Mouse (Mus musculus) forebrain, embryonic 11.5 days (tissue): ENCODE results near the gene Edrf1. TPM values are rescaled to one million over a fixed set of nuclear protein-coding genes. Genes with fewer than 3 reads are reported as not detected.

ENCODE experiments used
- ATAC-seq: fragments of 200-750 bp; cut with Nextera tagmentation; replicated peaks from 2 replicates; pipeline ENCODE4 v1.8.0; 2017; ENCODE audit warnings: moderate TSS enrichment; ENCODE audit not compliant: low FRiP score
- DNase-seq: peaks from one replicate; pipeline ENCODE4 v3.0.0-alpha.2; 2017; ENCODE audit warnings: low spot score
- H3K27ac ChIP-seq: fragments of 300-500 bp; sonication (generic); 2 replicates; pipeline ENCODE4 v1.5.1; 2014; ENCODE audit warnings: low read depth, low read length
- H3K27me3 ChIP-seq: fragments of 300-500 bp; sonication (generic); 2 replicates; pipeline ENCODE4 v1.6.1; 2014; ENCODE audit warnings: mild to moderate bottlenecking, low read length, mixed read lengths; ENCODE audit not compliant: control insufficient read depth, insufficient read depth
- H3K36me3 ChIP-seq: fragments of 300-500 bp; sonication (generic); 2 replicates; pipeline ENCODE4 v1.6.1; 2014; ENCODE audit warnings: mild to moderate bottlenecking, low read length, moderate library complexity, mixed read lengths; ENCODE audit not compliant: control insufficient read depth, insufficient read depth
- H3K4me1 ChIP-seq: fragments of 300-500 bp; sonication (generic); replicated peaks from 2 replicates; pipeline ENCODE4 v1.6.1; 2014; ENCODE audit warnings: low read length, mixed read lengths; ENCODE audit not compliant: control insufficient read depth, insufficient read depth
- H3K4me2 ChIP-seq: fragments of 300-500 bp; sonication (generic); 2 replicates; pipeline ENCODE4 v1.6.1; 2014; ENCODE audit warnings: low read depth, mild to moderate bottlenecking, low read length, moderate library complexity, mixed read lengths; ENCODE audit not compliant: severe bottlenecking
- H3K4me3 ChIP-seq: fragments of 300-500 bp; sonication (generic); 2 replicates; pipeline ENCODE4 v1.5.1; 2014; ENCODE audit warnings: low read depth, low read length
- H3K9ac ChIP-seq: fragments of 300-500 bp; sonication (generic); 2 replicates; pipeline ENCODE4 v1.6.1; 2014; ENCODE audit warnings: low read length
- H3K9me3 ChIP-seq: fragments of 300-500 bp; sonication (generic); 2 replicates; pipeline ENCODE4 v1.6.1; 2016; ENCODE audit warnings: low read length, mixed read lengths; ENCODE audit not compliant: control insufficient read depth
- WGBS: fragments of 180-500 bp; shearing (Covaris S2); extraction: QIAGEN DNeasy Blood & Tissue Kit; methylation state at CpG from one replicate; pipeline ENCODE4 v1.1.7; 2014; 5-methylcytosine and 5-hydroxymethylcytosine counted together
- polyA plus RNA-seq: library from polyadenylated mRNA; unstranded; fragments of >200 nt; fragmentation: Nextera tagmentation; extraction: Ambion mirVana; gene quantifications from 2 replicates; pipeline ENCODE4 v1.2.1, GENCODE M21; 2014

Edrf1 gene
- polyA plus RNA-seq, 1 experiment from 2014 or later: 32.2 TPM

DNA sequence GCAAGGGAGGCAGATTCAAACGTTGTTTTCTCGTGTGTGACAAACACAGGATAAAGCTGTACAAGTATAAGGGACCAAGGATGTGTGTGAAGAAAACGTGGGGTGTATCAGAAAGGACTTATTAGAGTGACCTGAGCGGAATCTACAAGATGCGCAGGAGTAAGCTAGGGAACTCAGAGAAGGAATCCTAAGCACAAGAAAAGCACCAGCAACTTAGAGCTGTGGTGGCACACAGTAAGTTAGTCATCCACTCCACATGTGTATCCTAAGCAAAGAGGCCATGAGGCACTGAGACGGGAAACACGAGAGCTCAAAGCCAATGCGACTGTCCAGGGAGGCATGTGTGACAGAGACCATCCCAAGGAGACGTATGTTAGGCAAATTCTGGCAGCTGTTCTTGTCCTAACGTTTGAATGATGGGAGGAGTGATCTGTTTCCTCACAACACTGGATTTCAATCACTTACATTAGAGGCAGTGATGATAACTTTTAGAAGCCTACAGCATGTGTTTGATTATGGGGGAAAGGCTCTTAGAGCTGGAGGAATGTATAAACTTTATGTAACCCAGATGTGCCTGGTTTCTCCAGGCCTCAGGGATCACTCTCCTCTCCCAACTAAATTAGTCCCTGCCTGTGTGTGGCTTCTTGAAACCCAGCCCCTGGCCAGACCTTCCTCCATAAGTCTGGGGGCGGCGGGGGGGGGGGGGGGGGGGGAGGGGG is 2.3 kb upstream of the Edrf1 start:
- H3K9ac ChIP-seq: no peak overlapping the region
- DNase-seq (no peak), ATAC-seq (no peak)
- no peak overlapping the region for H3K4me3 ChIP-seq
- no peak overlapping the region for H3K4me2 ChIP-seq
- H3K36me3 ChIP-seq: no peaks in the 10 kb centered on the region
- H3K4me1 ChIP-seq: peaks cover 3% of the 10 kb centered on the region; the same call in 1 of the 2 replicates
- 61% methylated on average over 10 of the region's 12 CpGs for WGBS
- H3K9me3 ChIP-seq: no peaks in the 10 kb centered on the region
- H3K27me3 ChIP-seq: no peaks in the 10 kb centered on the region
- no peak overlapping the region for H3K27ac ChIP-seq

GRCm38 (mm10) chr7:133636738-133637352 is 498 bp upstream of the Edrf1 start:
- Histone ChIP-seq H3K27me3 (no peaks in the 10 kb centered on the region), H3K4me3 (peak overlapping the region; percentile 92), H3K9me3 (no peaks in the 10 kb centered on the region), H3K4me1 (peaks cover 3% of the 10 kb centered on the region; the same call in 1 of the 2 replicates), H3K36me3 (peaks cover 3% of the 10 kb centered on the region; the same call in 1 of the 2 replicates), H3K9ac (peak overlapping the region; percentile 76), H3K4me2 (peak overlapping the region; percentile 53), H3K27ac (peak overlapping the region; percentile 84)
- peak; percentile 54 for ATAC-seq
- peak; percentile 93 for DNase-seq
- WGBS: 1% methylated on average over 21 of the region's 21 CpGs

- DNase-seq (no peak), ATAC-seq (no peak)
- H3K4me3 ChIP-seq: peak overlapping the region; percentile 92
- peaks cover 3% of the 10 kb centered on the region; the same call in 1 of the 2 replicates for H3K4me1 ChIP-seq
- peaks cover 3% of the 10 kb centered on the region; the same call in 1 of the 2 replicates for H3K36me3 ChIP-seq
- H3K9me3 ChIP-seq: no peaks in the 10 kb centered on the region
- no peak overlapping the region for H3K27ac ChIP-seq
- 18% methylated on average over 13 of the region's 13 CpGs for WGBS
- H3K27me3 ChIP-seq: no peaks in the 10 kb centered on the region
- H3K9ac ChIP-seq: peak overlapping the region; percentile 90
- peak overlapping the region; percentile 92 for H3K4me2 ChIP-seq
Measured at GRCm38 (mm10) chr7:133638306-133638705, 963 bp downstream of the Edrf1 start.

DNA sequence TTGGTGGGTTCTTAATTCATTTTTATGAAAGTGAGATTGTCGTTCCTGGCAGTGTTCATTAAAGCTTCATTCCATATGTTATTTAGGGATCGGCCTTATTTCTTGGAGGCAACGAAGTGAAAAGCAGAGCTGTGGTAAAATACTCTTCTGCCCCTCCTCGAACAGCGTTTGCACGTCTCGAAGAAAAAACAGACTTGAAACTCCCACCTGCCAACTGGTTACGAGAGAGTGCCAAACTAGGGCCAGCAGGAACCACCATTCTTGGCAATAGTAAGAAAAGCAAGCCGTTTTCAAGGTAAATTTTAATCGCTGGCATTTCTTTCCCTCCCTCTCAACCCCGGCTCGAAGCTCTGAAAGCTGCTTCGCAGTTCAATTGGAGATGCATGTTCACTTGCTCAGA is 1.5 kb downstream of the Edrf1 start:
- no peak overlapping the region for H3K27ac ChIP-seq
- peak overlapping the region; percentile 92; the same call in 1 of the 2 replicates for H3K4me3 ChIP-seq
- H3K36me3 ChIP-seq: peaks cover 4% of the 10 kb centered on the region; the same call in 1 of the 2 replicates
- peak overlapping the region; percentile 92; the same call in 1 of the 2 replicates for H3K4me2 ChIP-seq
- H3K27me3 ChIP-seq: no peaks in the 10 kb centered on the region
- peaks cover 3% of the 10 kb centered on the region; the same call in 1 of the 2 replicates for H3K4me1 ChIP-seq
- DNase-seq (no peak), ATAC-seq (no peak)
- no peak overlapping the region for H3K9ac ChIP-seq
- 91% methylated on average over 13 of the region's 13 CpGs for WGBS
- no peaks in the 10 kb centered on the region for H3K9me3 ChIP-seq

DNA sequence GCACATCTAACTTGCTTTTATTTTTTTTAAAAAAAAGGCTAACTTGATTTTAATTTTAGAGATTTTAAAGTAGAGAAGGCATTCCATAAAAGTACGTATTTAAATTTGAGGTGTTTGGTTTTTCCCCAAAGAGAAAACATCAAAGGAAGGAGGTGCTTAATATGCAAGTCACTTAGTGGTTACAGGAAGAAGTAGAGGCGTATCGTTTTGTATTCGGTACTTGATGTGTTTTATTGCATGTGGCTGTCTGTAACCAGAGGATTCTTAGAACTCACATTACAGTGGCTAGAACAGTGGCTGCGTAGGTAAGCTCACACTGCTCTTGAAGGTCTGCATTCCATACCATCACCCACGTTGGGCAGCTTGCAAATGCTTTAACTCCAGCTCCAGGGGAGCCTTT is 8.4 kb downstream of the Edrf1 start:
- peaks cover 11% of the 10 kb centered on the region; the same call in 1 of the 2 replicates for H3K36me3 ChIP-seq
- 90% methylated on average over 6 of the region's 6 CpGs for WGBS
- DNase-seq: no peak
- no peaks in the 10 kb centered on the region for H3K27me3 ChIP-seq
- H3K9ac ChIP-seq: no peak overlapping the region
- H3K4me3 ChIP-seq: no peak overlapping the region
- H3K9me3 ChIP-seq: no peaks in the 10 kb centered on the region
- ATAC-seq: no peak
- no peak overlapping the region for H3K4me2 ChIP-seq
- H3K4me1 ChIP-seq: no peaks in the 10 kb centered on the region
- no peak overlapping the region for H3K27ac ChIP-seq

DNA sequence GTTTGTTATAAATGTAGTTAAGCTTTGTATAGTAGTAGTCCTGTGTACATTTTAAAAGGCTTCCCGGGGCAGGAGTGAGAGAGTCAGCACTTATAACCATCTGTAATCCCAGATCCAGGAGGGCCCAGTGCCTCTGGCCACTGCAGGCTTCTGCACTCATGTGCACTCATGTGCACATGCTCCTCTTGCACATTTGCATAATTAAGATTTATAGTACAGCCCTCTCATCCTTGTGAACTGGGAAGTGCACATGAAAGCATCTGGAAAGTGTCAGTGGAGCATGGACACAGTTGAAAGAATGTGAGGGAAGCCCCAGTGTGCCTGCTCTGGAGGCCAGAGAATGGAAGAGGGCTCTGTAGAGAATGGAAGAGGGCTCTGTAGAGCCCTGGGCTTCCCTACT is 25.1 kb downstream of the Edrf1 start:
- ATAC-seq: no peak
- peaks cover 8% of the 10 kb centered on the region; the same call in 1 of the 2 replicates for H3K36me3 ChIP-seq
- 87% methylated on average over 1 of the region's 1 CpGs for WGBS
- no peak overlapping the region for H3K4me2 ChIP-seq
- no peak for DNase-seq
- no peaks in the 10 kb centered on the region for H3K27me3 ChIP-seq
- H3K4me3 ChIP-seq: no peak overlapping the region
- H3K4me1 ChIP-seq: no peaks in the 10 kb centered on the region
- no peak overlapping the region for H3K9ac ChIP-seq
- no peaks in the 10 kb centered on the region for H3K9me3 ChIP-seq
- H3K27ac ChIP-seq: no peak overlapping the region

DNA sequence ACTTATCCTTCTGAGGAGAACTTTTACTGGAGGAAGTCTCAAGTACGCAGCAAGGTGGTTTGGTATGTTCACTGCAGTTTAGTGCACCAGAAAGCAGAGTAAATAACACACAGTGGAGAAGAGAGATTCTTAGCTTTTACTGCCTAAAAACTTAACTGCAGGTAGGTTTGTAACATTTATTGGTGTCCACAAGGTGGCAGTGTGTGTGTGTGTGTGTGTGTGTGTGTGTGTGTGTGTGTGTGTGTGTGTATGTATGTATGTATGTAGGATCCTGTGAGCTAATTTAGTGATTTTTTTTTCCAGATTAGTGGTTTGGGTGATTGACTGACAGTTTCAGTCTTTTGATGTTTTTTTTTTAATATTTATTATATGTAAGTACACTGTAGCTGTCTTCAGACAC is 31.7 kb downstream of the Edrf1 start:
- Histone ChIP-seq H3K27ac (no peak overlapping the region), H3K9ac (no peak overlapping the region), H3K4me1 (no peaks in the 10 kb centered on the region), H3K4me3 (no peak overlapping the region), H3K9me3 (no peaks in the 10 kb centered on the region), H3K36me3 (peaks cover 6% of the 10 kb centered on the region; the same call in 1 of the 2 replicates), H3K4me2 (no peak overlapping the region), H3K27me3 (no peaks in the 10 kb centered on the region)
- DNase-seq (no peak), ATAC-seq (no peak)
- WGBS: 90% methylated on average over 1 of the region's 1 CpGs

DNA sequence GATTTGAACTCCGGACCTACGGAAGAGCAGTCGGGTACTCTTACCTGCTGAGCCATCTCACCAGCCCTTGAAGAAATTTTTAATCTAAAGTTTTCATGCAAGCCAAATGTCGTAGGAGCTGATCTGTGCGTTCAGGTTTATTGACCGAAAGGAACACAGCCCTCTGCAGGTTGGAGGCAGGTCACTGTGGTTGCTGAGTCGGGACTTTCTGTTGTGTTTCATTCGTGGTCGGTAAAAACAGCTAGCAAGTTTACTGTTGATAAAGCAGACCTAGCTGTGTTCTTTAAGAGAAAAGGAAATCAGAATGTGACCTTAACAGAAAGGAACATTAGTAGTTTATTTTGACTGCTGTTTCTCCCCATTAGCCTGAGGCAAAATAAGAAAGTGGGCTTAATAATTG is 32.6 kb downstream of the Edrf1 start:
- H3K4me1 ChIP-seq: no peaks in the 10 kb centered on the region
- peaks cover 4% of the 10 kb centered on the region; the same call in 1 of the 2 replicates for H3K36me3 ChIP-seq
- DNase-seq: no peak
- H3K27ac ChIP-seq: no peak overlapping the region
- no peaks in the 10 kb centered on the region for H3K9me3 ChIP-seq
- no peaks in the 10 kb centered on the region for H3K27me3 ChIP-seq
- no peak overlapping the region for H3K9ac ChIP-seq
- H3K4me3 ChIP-seq: no peak overlapping the region
- WGBS: 96% methylated on average over 9 of the region's 9 CpGs
- H3K4me2 ChIP-seq: no peak overlapping the region
- no peak for ATAC-seq
